Mouse (Mus musculus): ENCODE measurements around the gene Tnip2.

Tnip2 gene

DNA sequence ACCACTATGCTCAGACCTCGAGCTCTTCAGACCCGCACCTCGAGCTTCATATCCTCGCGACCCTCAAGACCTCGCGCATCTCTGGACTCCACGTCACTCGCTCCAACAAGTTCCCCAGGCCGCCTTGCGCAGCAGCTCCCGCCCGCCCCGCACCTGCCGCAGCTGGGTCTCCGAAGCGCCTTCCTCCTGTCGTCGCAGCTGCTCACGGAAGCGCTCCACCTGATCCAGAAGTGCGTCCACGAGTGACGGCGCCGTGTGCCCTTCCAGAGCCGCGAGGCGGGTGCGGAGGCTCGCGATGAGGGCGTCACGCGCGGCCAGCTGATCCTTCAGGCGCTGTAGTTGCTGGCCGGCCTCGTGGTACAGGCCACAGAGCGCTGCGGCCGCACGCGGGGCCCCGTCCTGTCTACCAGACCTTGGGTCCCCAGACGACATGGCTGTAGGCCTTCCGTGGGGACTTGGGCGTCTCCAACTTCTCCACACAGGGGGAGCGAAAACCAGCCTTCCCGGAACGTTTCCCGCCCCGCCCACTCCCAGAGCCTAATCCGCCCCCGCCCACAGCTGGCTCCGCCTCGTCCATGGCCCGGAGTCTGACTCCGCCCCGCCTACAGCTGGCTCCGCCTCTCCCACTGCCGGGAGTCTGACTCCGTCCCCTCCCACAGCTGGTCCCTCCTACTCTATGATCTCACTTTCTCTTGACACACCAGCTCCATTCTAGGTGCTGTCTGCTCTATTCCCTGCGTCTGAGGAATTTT lies at the start of gene Tnip2:
Gene Tnip2, minus strand, starts transcription at position 526 of the 752 bp plus-strand sequence.
- DNase-seq (ENCODE audit: low spot score): peak; percentile 96

DNA sequence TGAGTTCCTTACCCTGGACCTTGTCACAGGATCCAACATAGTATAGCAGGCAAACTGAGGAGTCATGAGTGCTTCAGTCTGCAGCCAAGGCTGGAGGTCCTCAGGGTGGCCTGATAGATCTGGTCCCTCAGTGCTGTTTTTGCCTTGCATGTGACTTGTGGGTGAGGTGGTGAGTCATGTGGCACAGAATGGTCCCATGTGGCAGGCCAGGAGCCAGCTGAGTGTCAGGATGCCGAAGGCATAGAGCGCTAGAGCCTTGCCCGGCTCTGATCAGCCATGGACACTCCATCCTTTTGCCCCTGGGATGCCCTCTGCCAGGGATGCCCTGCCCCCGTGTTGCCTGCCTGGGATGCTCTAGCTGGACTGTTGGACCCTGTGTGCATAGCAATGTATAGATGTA lies 38.0 kb upstream of the Tnip2 start:
- DNase-seq (ENCODE audit: low spot score): no peak

DNA sequence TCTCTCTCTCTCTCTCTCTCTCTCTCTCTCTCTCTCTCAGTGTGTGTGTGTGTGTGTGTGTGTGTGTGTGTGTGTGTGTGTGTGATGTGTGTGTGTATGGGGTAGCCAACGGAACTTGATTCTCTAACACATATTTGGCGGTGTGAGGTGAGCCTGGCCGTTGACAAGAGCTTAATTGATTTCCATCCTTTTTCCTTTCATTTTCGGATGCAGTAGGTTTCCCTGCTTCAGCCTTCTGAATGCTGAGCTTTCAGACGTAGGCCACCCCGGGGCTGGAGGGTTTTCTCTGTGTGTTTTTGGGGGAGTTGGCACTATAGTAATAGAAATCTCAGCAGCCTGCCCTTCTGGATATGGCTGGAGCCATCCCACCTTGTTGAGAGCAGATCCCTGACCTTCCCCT lies 36.5 kb upstream of the Tnip2 start:
- DNase-seq (ENCODE audit: low spot score): no peak

DNA sequence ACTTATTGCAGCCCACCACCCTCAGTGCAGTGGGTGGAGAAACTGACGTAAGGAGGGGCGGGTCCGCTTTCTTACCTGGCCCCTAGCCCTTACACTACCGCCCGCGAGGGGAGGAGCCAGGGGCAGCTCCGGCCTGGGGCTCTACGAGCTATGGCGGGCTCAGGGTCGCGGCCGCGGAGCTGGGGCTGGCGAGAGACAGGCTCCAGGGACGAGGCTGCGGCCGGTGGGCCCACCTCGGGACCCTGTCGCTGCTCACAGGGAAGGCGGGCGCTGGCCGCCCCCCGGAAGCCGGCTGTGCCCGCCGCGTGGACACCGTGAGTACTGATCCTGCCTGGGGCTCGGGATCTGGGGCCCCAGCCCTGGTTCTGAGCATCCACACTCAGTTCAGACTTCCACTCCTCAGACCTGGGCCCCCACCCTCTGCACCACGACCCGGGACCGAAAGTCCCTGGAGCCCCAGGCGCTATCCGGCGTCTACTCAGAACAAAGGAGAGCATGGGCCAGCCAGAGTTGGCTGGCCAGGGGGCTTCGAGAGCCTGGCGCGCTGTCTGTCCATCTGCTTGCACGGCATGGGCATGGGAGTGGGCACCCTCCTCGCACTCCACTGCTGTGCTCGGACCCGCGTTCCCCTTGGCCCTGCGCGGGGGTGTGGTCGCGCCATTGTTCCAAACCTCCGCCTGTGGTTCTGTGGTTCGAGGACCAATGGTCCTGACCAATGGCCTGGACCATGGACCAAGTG lies 35.9 kb upstream of the Tnip2 start:
- no peak for DNase-seq (ENCODE audit: low spot score)

DNA sequence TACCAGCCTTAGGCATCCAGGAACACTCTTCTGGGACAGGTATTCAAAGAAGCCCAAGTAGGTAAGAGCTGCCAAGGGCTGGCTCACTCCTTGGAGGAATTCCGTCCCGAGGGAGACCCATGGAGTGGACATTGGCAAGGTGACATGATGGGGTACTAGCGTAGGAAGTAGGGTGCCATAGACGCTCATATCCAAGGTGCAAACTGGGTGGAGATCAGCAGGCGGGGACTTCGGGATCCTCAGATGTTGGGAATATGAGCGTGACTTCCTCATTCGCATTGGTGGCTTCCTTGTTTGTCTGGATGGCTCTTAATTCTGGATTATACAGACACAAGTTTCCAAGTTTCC lies 35.3 kb upstream of the Tnip2 start:
- DNase-seq (ENCODE audit: low spot score): no peak

DNA sequence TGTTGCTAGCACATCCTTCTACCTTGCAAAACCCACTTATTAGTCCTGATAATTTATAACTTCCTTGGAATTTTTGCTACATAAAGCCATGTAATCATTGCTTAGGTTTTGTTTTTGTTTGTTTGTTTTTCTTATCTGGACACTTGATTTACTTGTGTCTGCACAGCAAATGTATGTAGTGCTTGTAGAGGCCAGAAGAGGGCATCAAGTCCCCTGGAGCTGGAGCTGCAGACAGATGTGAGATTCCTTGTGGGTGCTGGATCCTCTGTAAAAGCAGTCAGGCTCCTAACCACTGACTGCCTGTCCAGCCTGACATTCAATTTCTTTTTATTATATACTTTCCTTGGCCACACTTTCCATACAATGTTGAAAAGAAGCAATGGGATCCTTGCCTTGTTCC lies 33.6 kb upstream of the Tnip2 start:
- no peak for DNase-seq (ENCODE audit: low spot score)

DNA sequence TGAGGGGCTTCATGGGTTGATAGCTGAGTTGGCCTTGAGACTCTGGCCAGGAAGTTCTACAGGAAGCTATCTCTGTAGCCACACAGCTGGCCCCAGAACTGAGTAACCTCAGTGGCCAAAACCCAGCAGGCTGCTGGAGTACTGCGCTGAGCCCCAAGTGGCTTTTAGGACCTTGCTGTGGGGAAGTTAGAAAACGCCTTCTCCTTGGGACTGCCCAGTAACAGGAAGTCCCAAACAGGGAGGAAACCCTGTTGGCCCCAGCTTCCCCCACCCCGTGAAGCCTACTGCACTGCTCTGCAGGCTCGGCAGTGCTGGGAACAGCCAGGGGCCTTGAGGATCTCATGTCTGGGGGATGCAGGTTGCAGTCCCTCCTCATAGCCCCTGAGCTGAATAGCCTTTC lies 29.3 kb upstream of the Tnip2 start:
- no peak for DNase-seq (ENCODE audit: low spot score)

DNA sequence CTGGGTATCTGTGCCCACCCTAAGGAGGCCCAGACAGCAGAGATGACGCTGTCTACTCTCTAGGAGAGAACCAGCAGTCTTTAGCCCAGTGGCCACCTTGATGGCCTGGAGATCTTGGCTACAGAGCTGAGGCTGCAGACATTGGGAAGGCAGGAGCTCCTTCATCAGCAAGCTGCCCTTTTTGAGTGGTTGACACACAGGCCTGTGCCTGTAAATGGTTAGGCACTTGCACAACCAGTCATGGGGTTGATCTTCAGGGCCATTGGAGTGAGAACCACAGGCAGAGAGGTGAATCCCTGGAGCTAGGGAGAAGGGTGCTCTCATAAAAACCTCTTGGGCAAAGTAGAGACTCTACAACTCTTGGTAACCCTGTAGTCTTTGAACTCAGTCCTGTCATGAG lies 28.4 kb upstream of the Tnip2 start:
- DNase-seq (ENCODE audit: low spot score): no peak

DNA sequence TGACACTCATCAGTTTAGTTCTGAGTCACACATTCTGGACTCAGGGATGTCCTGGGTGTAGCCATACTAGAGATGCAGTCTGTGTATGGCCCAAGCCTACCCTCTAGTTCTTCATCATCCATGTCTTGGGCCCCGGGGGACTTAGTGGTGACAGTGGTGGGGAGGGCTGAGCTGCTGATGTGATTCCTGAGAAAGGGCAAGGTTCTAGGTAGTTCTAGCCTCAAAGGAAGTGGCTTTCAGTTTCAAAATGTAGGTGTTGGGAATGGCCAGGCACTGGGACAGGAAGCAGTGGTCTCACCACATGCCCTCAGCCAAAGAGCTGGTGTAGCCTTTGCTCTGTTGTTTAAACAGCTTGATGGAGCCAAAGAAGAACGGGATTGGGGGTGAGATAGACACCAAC lies 25.3 kb upstream of the Tnip2 start:
- DNase-seq (ENCODE audit: low spot score): no peak

DNA sequence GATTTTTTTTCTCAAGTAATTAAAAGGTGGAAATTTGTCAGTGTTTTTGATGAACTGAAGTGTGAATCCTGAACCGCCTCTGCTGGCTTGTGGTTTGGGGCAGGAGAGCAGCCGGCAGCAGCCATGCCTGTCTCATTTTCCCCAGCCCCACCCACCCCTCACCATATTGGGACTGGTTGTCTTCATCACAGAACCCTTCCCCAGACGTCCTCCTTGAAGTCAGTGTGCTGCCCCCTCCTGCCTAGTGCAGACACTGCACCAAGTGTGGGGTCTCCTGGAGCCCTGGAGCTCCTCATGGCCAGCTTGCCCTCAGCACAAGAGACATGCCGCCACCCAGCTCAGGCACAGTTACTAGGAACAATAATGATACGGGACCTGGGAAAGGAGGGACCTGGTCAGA lies 24.7 kb upstream of the Tnip2 start:
- peak; percentile 34 for DNase-seq (ENCODE audit: low spot score)

DNA sequence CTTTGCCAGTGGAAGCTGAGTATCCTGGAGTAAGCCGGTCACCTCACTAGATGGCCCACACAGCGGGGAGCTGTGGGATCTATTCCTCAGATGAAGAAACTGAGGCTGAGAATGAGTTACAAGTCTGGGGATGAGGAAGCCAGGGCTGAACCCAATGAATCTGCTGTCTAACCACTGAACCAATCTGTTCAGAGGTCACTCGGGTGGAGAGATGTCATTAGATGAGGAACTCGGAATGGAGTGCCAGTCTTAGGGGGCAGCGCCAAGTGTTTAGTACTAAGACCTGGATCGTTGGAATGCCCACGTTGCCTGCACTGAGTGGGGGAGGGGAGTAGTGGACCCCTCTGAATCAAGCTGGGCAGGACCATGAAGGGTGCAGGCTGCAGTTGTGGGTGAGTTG lies 24.3 kb upstream of the Tnip2 start:
- peak; percentile 27 for DNase-seq (ENCODE audit: low spot score)

DNA sequence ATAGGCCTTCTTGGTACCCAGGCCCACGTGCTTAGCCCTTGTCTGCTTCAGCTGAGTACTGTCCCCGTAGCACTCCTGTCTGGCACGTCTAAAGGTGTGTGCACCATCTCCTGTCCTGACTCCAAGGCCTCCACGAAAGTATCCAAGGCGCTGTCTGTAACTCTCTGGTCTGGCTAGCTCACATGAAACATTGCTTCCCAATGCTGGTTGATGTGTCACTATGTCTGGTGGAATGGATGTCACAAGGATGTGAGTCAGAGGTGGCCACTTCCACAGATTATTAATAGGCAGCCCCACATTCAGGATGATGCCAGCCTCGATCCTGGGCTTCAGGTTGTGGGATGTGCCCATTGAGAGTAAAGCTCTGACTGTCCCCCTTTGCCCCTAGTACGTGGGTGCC lies 22.0 kb upstream of the Tnip2 start:
- DNase-seq (ENCODE audit: low spot score): no peak

DNA sequence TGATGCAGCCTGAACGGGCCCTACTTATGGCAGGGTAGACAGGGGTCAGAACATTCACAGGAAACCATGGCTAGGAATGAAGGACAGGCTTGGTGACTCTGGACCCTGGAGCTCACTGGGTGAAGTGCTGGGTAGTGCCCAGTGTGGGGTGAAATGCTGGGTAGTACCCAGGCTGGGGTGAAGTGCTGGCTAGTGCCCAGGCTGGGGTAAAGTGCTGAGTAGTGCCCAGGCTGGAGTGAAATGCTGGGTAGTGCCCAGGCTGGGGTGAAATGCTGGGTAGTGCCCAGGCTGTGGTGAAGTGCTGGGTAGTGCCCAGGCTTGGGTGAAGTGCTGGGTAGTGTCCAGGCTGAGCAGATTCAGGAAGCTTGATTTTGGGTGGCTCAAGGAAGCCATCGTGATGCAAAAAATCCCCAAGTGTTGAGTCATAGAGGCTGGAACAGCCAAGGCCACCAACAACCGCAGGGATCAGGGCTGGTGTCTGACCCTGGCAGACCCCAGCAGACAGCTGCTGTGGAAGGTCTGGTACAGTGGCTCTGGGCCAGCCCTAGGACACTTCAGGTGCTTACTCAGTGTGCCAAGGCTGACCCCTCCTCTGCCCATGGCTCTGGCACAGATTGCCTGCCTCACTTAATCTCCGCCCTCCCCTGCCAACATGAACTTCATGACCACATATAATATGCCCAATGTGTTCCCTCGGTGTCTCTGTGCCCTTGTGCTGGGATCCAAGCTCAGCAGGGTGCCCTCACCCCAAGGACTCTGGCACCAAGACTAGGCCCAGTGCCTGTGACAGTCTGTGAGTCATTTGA lies 21.2 kb upstream of the Tnip2 start:
- no peak for DNase-seq (ENCODE audit: low spot score)

DNA sequence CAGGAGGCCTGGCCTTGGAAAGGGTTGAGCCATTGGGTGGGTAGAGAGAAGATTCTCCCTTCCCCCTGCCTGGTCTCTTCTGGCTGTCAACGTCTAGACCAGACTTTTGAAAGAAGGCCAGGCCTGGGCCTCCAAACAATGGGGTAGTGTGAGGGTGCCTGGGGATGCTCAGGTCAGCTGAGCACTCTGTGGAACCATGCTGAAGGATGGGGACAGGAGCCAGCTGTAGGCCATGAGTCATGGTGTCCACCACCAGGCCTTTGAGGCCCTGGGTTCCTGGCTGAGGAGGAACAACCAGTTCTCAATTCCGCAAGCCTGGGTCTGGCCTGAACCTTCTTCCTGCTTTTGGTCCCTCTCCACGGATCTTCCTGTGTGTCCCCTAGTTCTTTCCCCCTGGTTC lies 20.0 kb upstream of the Tnip2 start:
- DNase-seq (ENCODE audit: low spot score): no peak

DNA sequence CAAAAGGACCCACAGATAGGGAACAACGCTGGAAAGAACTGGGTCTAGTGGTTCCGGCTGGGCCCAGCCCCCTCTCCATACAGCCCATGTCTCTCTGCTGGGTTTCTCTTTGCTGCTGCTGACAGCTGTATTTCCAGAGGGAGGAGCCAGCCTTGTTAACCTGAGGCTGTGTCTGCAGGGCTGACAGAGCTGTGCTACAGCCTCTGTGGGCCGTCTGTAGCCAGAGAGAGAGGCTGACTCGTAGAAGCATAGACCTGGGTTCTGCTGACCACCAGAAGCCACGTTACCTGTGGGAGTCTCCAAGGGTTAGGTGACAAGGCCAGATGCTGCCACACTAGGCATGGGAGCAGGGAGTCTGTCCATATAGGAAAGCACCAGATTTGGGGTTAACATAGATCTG lies 19.3 kb upstream of the Tnip2 start:
- no peak for DNase-seq (ENCODE audit: low spot score)

DNA sequence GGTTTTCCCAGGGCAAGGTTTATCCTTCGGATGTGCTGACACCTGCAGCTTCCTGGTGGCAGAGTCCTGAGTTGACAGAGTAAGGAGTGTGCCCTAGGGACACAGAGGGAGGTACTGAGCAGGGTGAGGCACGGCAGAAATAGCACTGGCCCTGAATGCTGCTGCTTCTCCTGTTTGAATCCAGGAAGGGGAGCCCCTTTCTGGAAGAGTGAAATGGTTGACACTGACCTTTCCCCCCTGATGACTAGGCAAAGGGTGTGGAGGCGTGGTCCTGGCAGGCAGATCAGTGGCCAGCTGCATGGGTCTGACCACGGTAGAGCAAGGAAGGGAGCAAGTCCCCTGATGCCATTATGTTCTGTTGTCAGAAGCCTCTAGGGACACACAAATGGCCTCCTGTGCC lies 16.9 kb upstream of the Tnip2 start:
- no peak for DNase-seq (ENCODE audit: low spot score)

DNA sequence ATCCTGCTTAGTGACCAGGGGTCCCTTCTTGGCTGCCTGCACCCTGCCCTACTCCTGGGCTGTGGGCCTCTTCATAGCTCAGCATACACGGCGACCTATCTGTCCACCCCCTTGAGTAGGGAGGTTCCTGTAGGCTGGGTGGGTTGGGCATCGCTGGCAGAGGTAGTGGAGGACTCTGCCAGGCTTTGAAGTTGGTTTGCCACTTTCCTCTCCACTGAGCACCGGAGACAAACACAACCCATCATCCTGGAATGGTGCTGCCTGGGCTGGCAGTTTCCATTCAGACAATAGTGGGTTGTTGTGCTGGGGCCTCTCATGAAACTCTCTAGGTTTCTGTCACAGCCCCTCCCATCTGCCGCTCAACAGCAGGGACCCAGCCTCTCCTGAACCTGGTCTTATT lies 16.3 kb upstream of the Tnip2 start:
- no peak for DNase-seq (ENCODE audit: low spot score)

DNA sequence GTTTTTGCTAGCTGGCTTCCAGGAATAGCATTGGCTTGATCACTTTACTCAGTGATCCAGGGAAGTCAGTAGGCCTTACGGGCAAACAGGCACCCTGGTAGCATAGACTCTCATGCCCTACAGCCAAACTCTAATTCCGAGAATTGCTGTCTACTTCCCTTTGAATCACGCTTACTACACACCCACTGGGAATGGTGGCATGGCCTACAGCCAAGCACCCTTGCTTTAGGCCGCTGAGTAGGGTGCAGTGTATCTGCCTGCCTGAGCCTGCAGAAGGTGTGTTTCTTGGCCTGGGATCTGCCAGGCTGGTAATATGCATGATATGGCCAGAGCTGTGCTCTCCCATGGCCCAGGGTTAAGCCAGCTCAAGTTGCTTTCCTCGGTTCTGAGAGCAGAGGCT lies 14.9 kb upstream of the Tnip2 start:
- no peak for DNase-seq (ENCODE audit: low spot score)

DNA sequence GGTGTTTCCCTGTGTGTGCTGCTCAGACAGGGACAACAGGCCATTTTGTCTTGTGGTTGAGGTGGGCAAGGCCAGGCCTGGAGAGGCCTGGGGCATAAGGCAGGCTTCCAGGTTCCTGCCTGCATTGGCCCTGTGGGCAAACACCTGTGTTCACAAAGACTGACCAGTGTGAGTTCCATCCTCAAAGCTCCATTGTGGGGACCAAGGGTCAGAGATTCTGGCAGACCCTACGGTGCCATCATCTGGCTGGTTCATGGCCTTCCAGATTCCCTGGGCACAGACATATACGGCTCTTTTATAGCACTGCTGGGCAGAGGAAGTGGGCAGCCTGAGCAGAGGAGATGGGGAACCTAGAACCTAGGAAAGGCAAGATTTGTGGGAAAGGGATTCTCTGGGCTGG lies 13.6 kb upstream of the Tnip2 start:
- no peak for DNase-seq (ENCODE audit: low spot score)

DNA sequence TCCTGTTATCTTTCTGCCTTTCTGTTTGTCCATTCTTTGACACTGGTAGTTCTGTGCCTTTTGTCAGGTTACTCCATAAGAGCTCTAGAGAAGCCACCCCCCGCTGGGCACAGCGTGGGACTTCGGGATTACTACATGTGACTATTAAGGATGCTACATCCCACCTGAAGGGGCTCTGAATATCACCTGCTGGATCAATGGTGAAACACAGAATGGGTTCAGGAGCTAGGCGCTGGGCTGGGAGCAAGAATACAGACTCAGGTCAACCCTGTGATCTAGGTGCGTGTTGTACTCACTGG lies 12.6 kb upstream of the Tnip2 start:
- no peak for DNase-seq (ENCODE audit: low spot score)

DNA sequence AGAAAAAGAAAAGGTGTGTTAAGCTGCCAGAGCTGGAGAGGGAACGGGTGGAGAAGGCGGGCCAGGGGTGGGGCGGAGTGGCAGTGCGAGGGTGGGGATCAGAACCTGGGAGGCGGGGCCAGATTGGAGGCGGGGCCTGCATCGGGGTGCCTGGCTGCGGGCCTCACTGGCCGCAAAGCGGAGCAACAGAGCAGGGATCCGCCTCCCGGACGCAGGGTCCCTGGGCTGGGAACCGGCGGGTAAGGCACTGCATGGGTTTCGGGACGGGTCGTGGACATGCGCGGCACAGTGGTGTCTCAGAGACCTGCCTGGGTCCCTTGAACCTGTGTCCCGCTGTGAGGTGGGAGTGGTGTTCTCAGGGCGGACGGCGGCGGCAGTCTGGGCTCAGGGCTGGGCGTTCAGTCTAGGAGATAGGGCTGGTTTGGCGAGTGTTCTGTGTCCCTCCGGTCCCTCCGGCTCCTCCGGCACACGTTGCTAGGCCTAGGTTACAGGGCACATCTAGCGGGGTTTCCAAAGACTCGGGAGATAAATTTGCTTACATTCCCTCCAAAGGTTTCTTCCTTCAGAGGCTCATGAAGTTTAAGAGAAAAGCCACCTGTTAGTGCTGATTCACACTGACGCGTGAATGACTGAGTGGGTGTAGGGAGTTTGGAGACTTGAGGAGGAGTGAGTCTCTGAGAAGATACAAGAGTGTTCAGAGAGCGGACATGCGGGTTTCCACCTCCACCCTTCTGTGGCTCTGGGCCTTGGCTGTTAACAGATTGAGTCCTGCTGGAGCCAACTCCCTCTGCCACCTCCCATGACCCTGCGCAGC lies 12.1 kb upstream of the Tnip2 start, which contains the start of gene Sh3bp2:
Gene Sh3bp2, plus strand, starts transcription at position 176 of the 814 bp plus-strand sequence.
- DNase-seq (ENCODE audit: low spot score): peak; percentile 97

DNA sequence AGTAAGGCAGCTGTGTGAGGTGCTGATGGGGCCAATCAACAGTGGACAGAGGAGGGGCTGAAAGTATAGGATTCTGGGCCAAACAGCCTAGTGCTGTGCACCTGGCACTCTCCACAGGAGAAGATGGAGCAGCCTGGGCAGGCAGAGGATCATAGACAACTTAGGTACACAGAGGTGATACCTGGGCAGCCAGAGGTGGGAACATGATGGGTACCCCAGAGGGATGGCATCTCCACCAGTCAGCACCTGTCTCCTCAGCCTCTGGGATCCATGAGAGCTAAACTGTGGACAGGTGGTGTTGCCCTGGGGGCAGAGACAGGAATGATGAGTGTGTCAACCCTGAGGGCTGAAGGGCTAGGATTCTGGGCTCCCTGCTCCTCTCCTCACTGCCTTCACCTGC lies 10.7 kb upstream of the Tnip2 start:
- no peak for DNase-seq (ENCODE audit: low spot score)
